22 mouse cellular contexts compared by ENCODE assay signal in genomic region chr3:146386800-146387199, GRCm38 (mm10).
"Had no signal": no experiment of that assay in that cellular context is flagged by ENCODE, and none has a peak within 500 bp of the region (broad histone marks: within the 10 kb centered on the region; RNA-seq: fewer than 3 reads in every experiment).

No protein-coding gene starts in this region.

- ATAC-seq: hindbrain, postnatal 0 days; intestine, embryonic 16.5 days; liver, embryonic 12.5 days had no signal

- H3K4me3 ChIP-seq: heart, embryonic 12.5 days; hindbrain, embryonic 13.5 days; hindbrain, embryonic 15.5 days; kidney, embryonic 15.5 days; limb, embryonic 13.5 days; limb, embryonic 15.5 days; liver, embryonic 12.5 days had no signal

- H3K9me3 ChIP-seq: hindbrain, embryonic 15.5 days; kidney, embryonic 15.5 days; limb, embryonic 13.5 days; limb, embryonic 15.5 days; liver, embryonic 12.5 days had no signal

- H3K27ac ChIP-seq: hindbrain, embryonic 13.5 days; hindbrain, embryonic 15.5 days; hindbrain, postnatal 0 days; kidney, embryonic 15.5 days; kidney, postnatal 0 days; limb, embryonic 13.5 days; limb, embryonic 15.5 days; liver, embryonic 12.5 days; liver, embryonic 14.5 days had no signal

- DNase-seq: gastrocnemius, postnatal 14 days; gastrocnemius, postnatal 36 days; heart, adult 18-20 months; kidney, adult 11 months; kidney, adult 2 months; kidney, adult 9 months; kidney, postnatal 14 days; kidney, postnatal 36 days; layer of hippocampus, adult 9-11 months; layer of hippocampus, postnatal 36 days; left cerebral cortex, postnatal 4 days had no signal

- H3K9ac ChIP-seq: heart, embryonic 12.5 days; hindbrain, embryonic 13.5 days; hindbrain, embryonic 15.5 days; kidney, embryonic 15.5 days; limb, embryonic 13.5 days; limb, embryonic 15.5 days; liver, embryonic 12.5 days; liver, embryonic 14.5 days had no signal

- H3K27me3 ChIP-seq: heart, embryonic 12.5 days; hindbrain, embryonic 15.5 days; kidney, embryonic 15.5 days; limb, embryonic 15.5 days had no signal

- H3K4me2 ChIP-seq: heart, embryonic 12.5 days; hindbrain, embryonic 13.5 days; hindbrain, embryonic 15.5 days; kidney, embryonic 15.5 days; limb, embryonic 13.5 days; limb, embryonic 15.5 days; liver, embryonic 12.5 days had no signal

- H3K36me3 ChIP-seq: heart, embryonic 12.5 days; hindbrain, embryonic 13.5 days; hindbrain, embryonic 15.5 days; kidney, embryonic 15.5 days; limb, embryonic 13.5 days; limb, embryonic 15.5 days; liver, embryonic 12.5 days had no signal

- H3K4me1 ChIP-seq: heart, embryonic 12.5 days; hindbrain, embryonic 13.5 days; hindbrain, embryonic 15.5 days; kidney, embryonic 15.5 days; limb, embryonic 13.5 days; limb, embryonic 15.5 days had no signal
